ENCODE assay signal across 10 mouse cellular contexts in the genomic region with DNA sequence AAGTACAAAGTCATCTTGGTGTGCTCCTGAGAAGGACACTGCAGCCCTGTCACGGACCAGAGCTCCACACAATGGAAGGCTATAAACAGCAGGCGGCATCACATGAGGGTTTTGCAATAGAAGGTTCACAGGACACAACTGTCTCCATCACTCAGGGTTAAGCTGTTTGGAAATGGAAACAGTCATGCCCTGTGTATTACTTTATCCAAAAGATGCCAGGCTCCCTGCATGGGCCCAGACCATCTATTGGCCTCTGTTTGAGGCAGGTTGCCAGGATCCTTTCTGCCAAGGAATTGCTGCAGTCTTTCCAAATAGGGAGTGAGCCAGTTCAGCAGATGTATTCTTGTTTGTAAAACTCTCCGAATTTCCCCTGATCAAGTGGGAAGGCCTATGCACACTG. TPM values are rescaled to one million over a fixed set of nuclear protein-coding genes. Genes with fewer than 3 reads are reported as not detected.
DNase-seq lines count a peak whose midpoint lies in the region; ATAC-seq and TF ChIP-seq lines count a peak whose summit lies in the region.
"Had no signal": no experiment of that assay in that cellular context is flagged by ENCODE, and none has a peak within 500 bp of the region (broad histone marks: within the 10 kb centered on the region; RNA-seq: fewer than 3 reads in every experiment).

No protein-coding gene starts in this region.

- no peak overlapping the region for H3K4me2 ChIP-seq in limb, embryonic 14.5 days (replicated peaks; ENCODE audit: low read depth, low read length, severe bottlenecking)
- H3K4me2 ChIP-seq in kidney, embryonic 15.5 days = no peak overlapping the region
- H3K4me2 ChIP-seq: embryonic facial prominence, embryonic 13.5 days had no signal

- 80% methylated on average over 3 of the region's 3 CpGs for WGBS in limb, embryonic 14.5 days
- WGBS in limb, embryonic 10.5 days = 94% methylated on average over 3 of the region's 3 CpGs
- WGBS in kidney, embryonic 15.5 days = 84% methylated on average over 3 of the region's 3 CpGs

- ATAC-seq in cerebellum, adult (ENCODE audit: insufficient number of reproducible peaks, low FRiP score, low TSS enrichment) = no peak
- ATAC-seq in limb, embryonic 14.5 days (ENCODE audit: low FRiP score, low read depth) = no peak
- no peak for ATAC-seq in kidney, embryonic 15.5 days (replicated peaks; ENCODE audit: low FRiP score)

- peak; percentile 4 for DNase-seq in cerebellum, adult 11 months
- DNase-seq in limb, embryonic 14.5 days (ENCODE audit: low spot score) = peak; percentile 32
- no peak for DNase-seq in limb, embryonic 10.5 days (ENCODE audit: low spot score)
- DNase-seq in cerebellum, postnatal 14 days = peak; percentile 93 to 94
- DNase-seq in lung, postnatal 10 days = peak; percentile 74
- DNase-seq in thymus, postnatal 14 days = no peak
- DNase-seq: kidney, adult 9 months had no signal

- H3K27me3 ChIP-seq in limb, embryonic 14.5 days (ENCODE audit: control insufficient read depth, insufficient read depth, low read length) = no peaks in the 10 kb centered on the region
- H3K27me3 ChIP-seq in limb, embryonic 10.5 days (ENCODE audit: low read depth, poor library complexity, severe bottlenecking) = no peaks in the 10 kb centered on the region
- H3K27me3 ChIP-seq in kidney, embryonic 15.5 days = no peaks in the 10 kb centered on the region
- H3K27me3 ChIP-seq: embryonic facial prominence, embryonic 13.5 days had no signal

- H3K4me1 ChIP-seq in limb, embryonic 14.5 days (ENCODE audit: control insufficient read depth, insufficient read depth, low read length) = no peaks in the 10 kb centered on the region
- H3K4me1 ChIP-seq in limb, embryonic 10.5 days = no peaks in the 10 kb centered on the region
- peaks cover 8% of the 10 kb centered on the region for H3K4me1 ChIP-seq in kidney, embryonic 15.5 days

- no peak overlapping the region for H3K9ac ChIP-seq in limb, embryonic 14.5 days (ENCODE audit: low read depth, low read length, severe bottlenecking)
- no peak overlapping the region for H3K9ac ChIP-seq in kidney, embryonic 15.5 days
- H3K9ac ChIP-seq: embryonic facial prominence, embryonic 13.5 days had no signal

- no peak overlapping the region for H3K27ac ChIP-seq in limb, embryonic 14.5 days (replicated peaks; ENCODE audit: low read depth, low read length)
- H3K27ac ChIP-seq in limb, embryonic 10.5 days = no peak overlapping the region
- H3K27ac ChIP-seq in kidney, embryonic 15.5 days = no peak overlapping the region
- H3K27ac ChIP-seq: embryonic facial prominence, embryonic 13.5 days had no signal

- H3K36me3 ChIP-seq in limb, embryonic 14.5 days (ENCODE audit: control insufficient read depth, insufficient read depth, low read length) = no peaks in the 10 kb centered on the region
- H3K36me3 ChIP-seq in limb, embryonic 10.5 days = no peaks in the 10 kb centered on the region
- H3K36me3 ChIP-seq in kidney, embryonic 15.5 days = no peaks in the 10 kb centered on the region
- H3K36me3 ChIP-seq: embryonic facial prominence, embryonic 13.5 days had no signal

- H3K4me3 ChIP-seq in limb, embryonic 14.5 days (replicated peaks; ENCODE audit: low read length) = no peak overlapping the region
- H3K4me3 ChIP-seq in limb, embryonic 10.5 days = no peak overlapping the region
- no peak overlapping the region for H3K4me3 ChIP-seq in kidney, embryonic 15.5 days (replicated peaks)
- H3K4me3 ChIP-seq: embryonic facial prominence, embryonic 13.5 days had no signal

- H3K9me3 ChIP-seq in limb, embryonic 14.5 days (ENCODE audit: control insufficient read depth, low read length) = no peaks in the 10 kb centered on the region
- no peaks in the 10 kb centered on the region for H3K9me3 ChIP-seq in limb, embryonic 10.5 days (replicated peaks)
- no peaks in the 10 kb centered on the region for H3K9me3 ChIP-seq in kidney, embryonic 15.5 days (replicated peaks)
- H3K9me3 ChIP-seq: embryonic facial prominence, embryonic 13.5 days had no signal

- TF ChIP-seq POLR2A in limb, embryonic 14.5 days (IDR thresholded peaks at IDR 0.05; ENCODE audit: borderline replicate concordance, extremely low read depth, insufficient read depth, insufficient read length) = no peak

RNA-seq across cellular contexts. Expression of a gene that starts 26.3 kb away (rescaled TPM):
- 339 and 379 TPM in 2 replicates for polyA plus RNA-seq in limb, embryonic 14.5 days (2012; rRNA removed)
- 408 and 419 TPM in 2 replicates for polyA plus RNA-seq in limb, embryonic 14.5 days (2014; fragmentation: Nextera tagmentation; extraction: Ambion mirVana)
- polyA plus RNA-seq in limb, embryonic 10.5 days (2016; fragmentation: Nextera tagmentation; extraction: Ambion mirVana) = 546 and 560 TPM in 2 replicates
- 490 and 496 TPM in 2 replicates for polyA plus RNA-seq in kidney, embryonic 15.5 days (2015; fragmentation: Nextera tagmentation; extraction: Ambion mirVana)

Comparison
In these comparisons a context has a peak if more than half of its experiments do, and no peak if none do; other contexts are left out.
1. DNase-seq: peak in cerebellum, adult 11 months (single experiment), limb, embryonic 14.5 days (single experiment), cerebellum, postnatal 14 days (2 of 2) and lung, postnatal 10 days (single experiment); none in limb, embryonic 10.5 days (single experiment) and thymus, postnatal 14 days (single experiment).